Mouse (Mus musculus) CD4-positive, CD25-positive, alpha-beta regulatory T cell, adult 2 months (primary cell): ENCODE measurements around the gene Ica1.

Source experiments
- DNase-seq: peaks from one replicate; pipeline ENCODE4 v3.0.0-alpha.2; 2012; ENCODE audit warnings: low read depth, low spot score

The Ica1 gene

GRCm38 (mm10) chr6:8647513-8648184 lies 130.6 kb downstream of the Ica1 start:
- DNase-seq = peak; percentile 60

- DNase-seq = peak; percentile 48
Measured at GRCm38 (mm10) chr6:8645708-8646107, 132.6 kb downstream of the Ica1 start.

- no peak for DNase-seq
Measured at GRCm38 (mm10) chr6:8644703-8645102, 133.6 kb downstream of the Ica1 start.

- no peak for DNase-seq
Measured at GRCm38 (mm10) chr6:8640863-8641262, 137.4 kb downstream of the Ica1 start.

- DNase-seq = peak; percentile 38
Measured at GRCm38 (mm10) chr6:8639526-8639925, 138.8 kb downstream of the Ica1 start.

GRCm38 (mm10) chr6:8638899-8639298 lies 139.4 kb downstream of the Ica1 start:
- DNase-seq = peak; percentile 20

GRCm38 (mm10) chr6:8638122-8638521 lies 140.2 kb downstream of the Ica1 start:
- no peak for DNase-seq

GRCm38 (mm10) chr6:8632701-8633100 lies 145.6 kb downstream of the Ica1 start:
- DNase-seq = peak; percentile 40

GRCm38 (mm10) chr6:8631986-8632632 lies 146.2 kb downstream of the Ica1 start:
- DNase-seq = no peak

GRCm38 (mm10) chr6:8631362-8631761 lies 146.9 kb downstream of the Ica1 start:
- DNase-seq = no peak

- no peak for DNase-seq
Measured at GRCm38 (mm10) chr6:8630531-8630930, 147.8 kb downstream of the Ica1 start.

GRCm38 (mm10) chr6:8628715-8629267 lies 149.5 kb downstream of the Ica1 start:
- DNase-seq = no peak

GRCm38 (mm10) chr6:8628226-8628625 lies 150.1 kb downstream of the Ica1 start:
- no peak for DNase-seq

GRCm38 (mm10) chr6:8623045-8623444 lies 155.2 kb downstream of the Ica1 start:
- DNase-seq = no peak

- DNase-seq = no peak
Measured at GRCm38 (mm10) chr6:8619582-8620350, 158.5 kb downstream of the Ica1 start.

- DNase-seq = peak; percentile 26
Measured at GRCm38 (mm10) chr6:8617369-8617768, 160.9 kb downstream of the Ica1 start.

- DNase-seq = no peak
Measured at GRCm38 (mm10) chr6:8591665-8592064, 186.6 kb downstream of the Ica1 start.

GRCm38 (mm10) chr6:8583892-8584291 lies 194.4 kb downstream of the Ica1 start:
- no peak for DNase-seq

- DNase-seq = no peak
Measured at GRCm38 (mm10) chr6:8582377-8582776, 195.9 kb downstream of the Ica1 start.
